Mouse (Mus musculus) gastrocnemius, adult 8-10 months (tissue): ENCODE measurements around the gene Nlrp4b. TPM values are rescaled to one million over a fixed set of nuclear protein-coding genes. Genes with fewer than 3 reads are reported as not detected.
"Not testable (repeated sequence)": the region's sequence is repeated elsewhere in the genome, so short reads cannot be mapped to it uniquely, and the experiment has no call there.

Experiments used
- DNase-seq, 2 experiments: peaks; one replicate each; pipeline ENCODE4 v3.0.0; 2022; ENCODE audit warnings: low spot score in 2 of 2
- total RNA-seq, 4 experiments: library from RNA; stranded (reverse); gene quantifications; 2 replicates each; pipeline ENCODE4 v1.2.4; 2022

The Nlrp4b gene
- total RNA-seq: not detected

GRCm38 (mm10) chr7:10687489-10687888, at the start of gene Nlrp4b:
Gene Nlrp4b (plus strand): TSS chr7:10687789.
- DNase-seq: no peak

- DNase-seq: no peak
Observed at GRCm38 (mm10) chr7:10754264-10754663, 66.7 kb downstream of the Nlrp4b start, which contains the start of gene Vmn1r71. Gene Vmn1r71 (minus strand): TSS chr7:10754364.

GRCm38 (mm10) chr7:10757551-10757950, 70.0 kb downstream of the Nlrp4b start:
- DNase-seq: not testable (repeated sequence)

Other genes with a start within 250 kb of the Nlrp4b start
- not detected for gene Vmn1r67, start 244.5 kb upstream of the Nlrp4b start, total RNA-seq
- gene Zik1, start 192.4 kb upstream of the Nlrp4b start, total RNA-seq: 1 to 10 TPM; 1.1 to 1.4 (median 1.2) TPM
- gene Vmn1r68, start 129.3 kb upstream of the Nlrp4b start, total RNA-seq: not detected
- not detected for gene Vmn1r69, start 74.1 kb upstream of the Nlrp4b start, total RNA-seq
- not detected for gene Vmn1r70, start 56.3 kb upstream of the Nlrp4b start, total RNA-seq
- gene Vmn1r71, start 66.6 kb downstream of the Nlrp4b start, total RNA-seq: not detected
- not detected for gene Zscan4b, start 217.3 kb downstream of the Nlrp4b start, total RNA-seq